ENCODE assay signal across 8 mouse cellular contexts in the genomic region with DNA sequence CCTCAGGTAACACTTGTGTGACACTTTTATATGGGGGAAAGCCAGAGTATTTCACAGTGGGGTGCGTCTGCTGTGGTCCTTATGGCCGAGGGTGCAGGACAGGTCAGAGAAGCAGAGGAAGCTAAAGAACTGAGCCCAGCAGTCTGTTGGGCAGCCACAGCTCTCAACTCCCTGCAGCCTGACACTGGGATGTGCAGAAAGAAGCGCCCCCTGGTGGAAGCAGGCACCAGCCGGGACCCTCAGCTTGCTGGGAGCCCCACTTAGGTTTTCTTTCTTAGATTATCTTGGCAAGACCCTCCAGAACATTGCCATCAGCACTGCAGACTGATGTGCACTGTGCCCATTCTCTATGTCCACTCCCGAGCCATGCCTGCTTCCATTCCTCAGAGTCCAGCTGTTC. TPM values are rescaled to one million over a fixed set of nuclear protein-coding genes. Genes with fewer than 3 reads are reported as not detected.
DNase-seq lines count a peak whose midpoint lies in the region; ATAC-seq and TF ChIP-seq lines count a peak whose summit lies in the region.

No protein-coding gene starts in this region.

- in situ Hi-C loops in Patski (cut with MboI; ENCODE audit: low pct_unique_long_range_greater_than_20kb), result loop anchor here (25.0 kb wide), 1 partner anchor 826 kb away; no protein-coding TSS in a partner anchor

- no peaks in the 10 kb centered on the region for H3K36me3 ChIP-seq in forebrain, embryonic 14.5 days (ENCODE audit: control insufficient read depth, insufficient read depth, low read length)
- H3K36me3 ChIP-seq in forebrain, embryonic 13.5 days (ENCODE audit: poor library complexity, severe bottlenecking), result no peaks in the 10 kb centered on the region

- no peak overlapping the region for H3K4me2 ChIP-seq in forebrain, embryonic 14.5 days (ENCODE audit: low read length)
- H3K4me2 ChIP-seq in forebrain, embryonic 13.5 days, result no peak overlapping the region

- no peak for TF ChIP-seq POLR2A in lung, adult 2 months (IDR thresholded peaks at IDR 0.05; ENCODE audit: borderline replicate concordance, extremely low read depth, low read depth, low read length)

- no peaks in the 10 kb centered on the region for H3K4me1 ChIP-seq in forebrain, embryonic 14.5 days (ENCODE audit: control insufficient read depth, insufficient read depth, low read length)
- peaks cover 19% of the 10 kb centered on the region for H3K4me1 ChIP-seq in forebrain, embryonic 13.5 days
- H3K4me1 ChIP-seq in lung, adult 2 months (ENCODE audit: control insufficient read depth, insufficient read depth, low read length), result peaks cover 2% of the 10 kb centered on the region; the same call in 1 of the 2 replicates

- H3K9ac ChIP-seq in forebrain, embryonic 14.5 days (ENCODE audit: low read length), result no peak overlapping the region
- no peak overlapping the region for H3K9ac ChIP-seq in forebrain, embryonic 13.5 days

- no peak for ATAC-seq in forebrain, embryonic 14.5 days
- no peak for ATAC-seq in forebrain, embryonic 13.5 days
- ATAC-seq in Patski, result no peak
- ATAC-seq in erythroblast, adult 5-6 weeks (replicated peaks; ENCODE audit: low FRiP score, poor library complexity, severe bottlenecking), result no peak

- DNase-seq in forebrain, embryonic 14.5 days (ENCODE audit: low spot score), result peak; percentile 22
- DNase-seq in left cerebral cortex, adult 18-20 months (ENCODE audit: low spot score in 2 of 2), result peak; percentile 13 to 25
- no peak for DNase-seq in left cerebral cortex, adult 11 months (ENCODE audit: low spot score)
- DNase-seq in Patski (ENCODE audit: low read depth, low spot score), result no peak
- no peak for DNase-seq in lung, adult 2 months
- DNase-seq in thymus, postnatal 25 days, result peak; percentile 46

- no peaks in the 10 kb centered on the region for H3K9me3 ChIP-seq in forebrain, embryonic 14.5 days (replicated peaks; ENCODE audit: control insufficient read depth, low read length)
- no peaks in the 10 kb centered on the region for H3K9me3 ChIP-seq in forebrain, embryonic 13.5 days (replicated peaks)

- H3K27ac ChIP-seq in forebrain, embryonic 14.5 days (ENCODE audit: low read depth, low read length), result no peak overlapping the region
- no peak overlapping the region for H3K27ac ChIP-seq in forebrain, embryonic 13.5 days

- 58% methylated on average over 5 of the region's 5 CpGs for WGBS in forebrain, embryonic 14.5 days
- 51% methylated on average over 5 of the region's 5 CpGs for WGBS in forebrain, embryonic 13.5 days
- WGBS in lung, adult 2 months, result 54% methylated on average over 5 of the region's 5 CpGs

- H3K27me3 ChIP-seq in forebrain, embryonic 14.5 days (replicated peaks; ENCODE audit: control insufficient read depth, insufficient read depth, low read length), result no peaks in the 10 kb centered on the region
- no peaks in the 10 kb centered on the region for H3K27me3 ChIP-seq in forebrain, embryonic 13.5 days
- no peaks in the 10 kb centered on the region for H3K27me3 ChIP-seq in Patski

- H3K4me3 ChIP-seq in forebrain, embryonic 14.5 days (ENCODE audit: low read depth, low read length), result no peak overlapping the region
- no peak overlapping the region for H3K4me3 ChIP-seq in forebrain, embryonic 13.5 days
- H3K4me3 ChIP-seq in lung, adult 2 months (replicated peaks; ENCODE audit: extremely low read depth, low read depth, low read length), result no peak overlapping the region

- CTCF ChIA-PET in Patski (lab: Charles Lee), result interaction anchor here (1.3 to 1.4 kb wide), 2 partner anchors 9 to 287 kb away, joined by 3 to 5 read pairs; no protein-coding TSS in a partner anchor

- peak; percentile 45 for TF ChIP-seq CTCF in Patski (IDR thresholded peaks at IDR 0.05)
- peak; percentile 35; the same call in 1 of the 2 replicates for TF ChIP-seq CTCF in lung, adult 2 months (IDR thresholded peaks at IDR 0.05; ENCODE audit: insufficient read depth, low read length)

- POLR2A ChIA-PET in Patski (lab: Charles Lee), result no interaction called here

RNA-seq across cellular contexts. Expression of a gene that starts 19.6 kb away (rescaled TPM):
- 14.2 and 16.7 TPM in 2 replicates for polyA plus RNA-seq in forebrain, embryonic 14.5 days (2014; fragmentation: Nextera tagmentation; extraction: Ambion mirVana)
- 18.3 and 20.3 TPM in 2 replicates for polyA plus RNA-seq in forebrain, embryonic 13.5 days (2015; fragmentation: Nextera tagmentation; extraction: Ambion mirVana)
- 1 to 10 TPM; 7.7 to 8.6 TPM for total RNA-seq in left cerebral cortex, adult 18-20 months (2021)
- polyA plus RNA-seq in Patski (2021), result 13.6 TPM
- 18.0 and 19.8 TPM in 2 replicates for polyA plus RNA-seq in lung, adult 2 months (2012; rRNA removed)
- total RNA-seq in erythroblast, adult 5-6 weeks (2015; ENCODE audit: low replicate concordance), result 1.3 and 2.3 TPM in 2 replicates
- 1.8 and 2.8 TPM in 2 replicates for total RNA-seq in erythroblast, adult 5-6 weeks (2017; ENCODE audit: low replicate concordance)

Comparison
In these comparisons a context has a peak if more than half of its experiments do, and no peak if none do; other contexts are left out.
1. DNase-seq: peak in forebrain, embryonic 14.5 days (single experiment), left cerebral cortex, adult 18-20 months (2 of 2) and thymus, postnatal 25 days (single experiment); none in left cerebral cortex, adult 11 months (single experiment), Patski (single experiment) and lung, adult 2 months (single experiment).